In the genomic region with DNA sequence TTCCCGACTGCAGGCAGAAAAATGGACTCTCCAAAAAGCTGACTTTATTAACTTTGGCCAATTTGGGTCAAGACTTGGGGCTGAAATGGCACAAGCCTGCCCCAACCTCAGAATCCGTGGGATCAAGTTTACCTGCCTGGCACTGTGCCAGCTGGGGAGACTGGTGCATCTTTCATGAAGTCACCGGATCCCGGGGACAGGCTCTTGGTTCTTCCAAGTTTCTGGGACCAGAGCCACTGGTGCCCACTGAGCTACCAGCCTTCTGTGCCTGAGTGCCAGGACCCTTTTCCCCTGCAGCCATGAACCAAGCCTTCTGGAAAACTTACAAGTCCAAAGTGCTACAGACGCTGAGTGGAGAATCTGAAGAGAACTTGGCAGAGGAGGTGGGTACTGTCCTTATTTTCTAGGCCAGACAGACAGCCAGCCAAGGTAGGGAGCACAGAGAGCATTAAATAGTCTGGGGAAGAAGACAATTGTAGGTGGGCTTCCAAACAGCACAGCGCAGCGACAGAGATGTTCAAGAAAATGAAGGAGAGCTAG, we compare ENCODE assay signal across 9 mouse cellular contexts. TPM values are rescaled to one million over a fixed set of nuclear protein-coding genes. Genes with fewer than 3 reads are reported as not detected.
DNase-seq lines count a peak whose midpoint lies in the region; ATAC-seq and TF ChIP-seq lines count a peak whose summit lies in the region.
"Had no signal": no experiment of that assay in that cellular context is flagged by ENCODE, and none has a peak within 500 bp of the region (broad histone marks: within the 10 kb centered on the region; RNA-seq: fewer than 3 reads in every experiment).

Gene Gm30191, plus strand, starts transcription at position 217 of the 540 bp plus-strand sequence.

- no peak for TF ChIP-seq CTCF in lung, adult 2 months (IDR thresholded peaks at IDR 0.05; ENCODE audit: insufficient read depth, low read length)

- peaks cover 30% of the 10 kb centered on the region; the same call in 1 of the 2 replicates for H3K4me1 ChIP-seq in kidney, embryonic 14.5 days (ENCODE audit: control insufficient read depth, insufficient read depth, low read length)
- H3K4me1 ChIP-seq in embryonic facial prominence, embryonic 13.5 days, result peaks cover 47% of the 10 kb centered on the region
- peaks cover 33% of the 10 kb centered on the region for H3K4me1 ChIP-seq in hindbrain, embryonic 16.5 days (ENCODE audit: control insufficient read depth, insufficient read depth, low read depth, low read length)
- peaks cover 50% of the 10 kb centered on the region for H3K4me1 ChIP-seq in midbrain, embryonic 15.5 days
- H3K4me1 ChIP-seq in lung, adult 2 months (ENCODE audit: control insufficient read depth, insufficient read depth, low read length), result peaks cover 14% of the 10 kb centered on the region

- ATAC-seq in kidney, embryonic 14.5 days (ENCODE audit: low FRiP score, low TSS enrichment), result no peak
- ATAC-seq in embryonic facial prominence, embryonic 13.5 days (ENCODE audit: insufficient number of reproducible peaks, insufficient read depth, low FRiP score, low TSS enrichment, low read depth), result no peak
- ATAC-seq in hindbrain, embryonic 16.5 days, result no peak
- ATAC-seq in midbrain, embryonic 15.5 days (replicated peaks), result no peak

- no peak for DNase-seq in kidney, postnatal 10 days
- DNase-seq in right cerebral cortex, postnatal 14 days, result no peak
- no peak for DNase-seq in layer of hippocampus, adult 9-10 months (ENCODE audit: low spot score)
- DNase-seq in lung, adult 2 months, result no peak

- peaks cover 28% of the 10 kb centered on the region for H3K27me3 ChIP-seq in kidney, embryonic 14.5 days (ENCODE audit: control insufficient read depth, insufficient read depth, low read length)
- H3K27me3 ChIP-seq in embryonic facial prominence, embryonic 13.5 days, result peaks cover 57% of the 10 kb centered on the region
- peaks cover 11% of the 10 kb centered on the region; the same call in 1 of the 2 replicates for H3K27me3 ChIP-seq in hindbrain, embryonic 16.5 days (replicated peaks; ENCODE audit: control insufficient read depth, insufficient read depth, low read length)
- peaks cover 41% of the 10 kb centered on the region for H3K27me3 ChIP-seq in midbrain, embryonic 15.5 days (replicated peaks)

- peak within 1 kb of the TSS; percentile 84; the same call in 1 of the 2 replicates for H3K9ac ChIP-seq in kidney, embryonic 14.5 days (ENCODE audit: low read depth, low read length)
- peak within 1 kb of the TSS; percentile 61 for H3K9ac ChIP-seq in embryonic facial prominence, embryonic 13.5 days
- peak within 1 kb of the TSS; percentile 81 for H3K9ac ChIP-seq in hindbrain, embryonic 16.5 days (ENCODE audit: low read depth, low read length)
- no peak within 1 kb of the TSS; the same call in 1 of the 2 replicates for H3K9ac ChIP-seq in midbrain, embryonic 15.5 days

- TF ChIP-seq POLR2A in lung, adult 2 months (IDR thresholded peaks at IDR 0.05; ENCODE audit: borderline replicate concordance, extremely low read depth, low read depth, low read length), result no peak

- H3K4me3 ChIP-seq in kidney, embryonic 14.5 days (ENCODE audit: low read length), result peak within 1 kb of the TSS; percentile 89; the same call in 1 of the 2 replicates
- peak within 1 kb of the TSS; percentile 77 for H3K4me3 ChIP-seq in embryonic facial prominence, embryonic 13.5 days
- H3K4me3 ChIP-seq in hindbrain, embryonic 16.5 days (ENCODE audit: low read length), result peak within 1 kb of the TSS; percentile 79
- H3K4me3 ChIP-seq in midbrain, embryonic 15.5 days, result peak within 1 kb of the TSS; percentile 71
- H3K4me3 ChIP-seq in lung, adult 2 months (replicated peaks; ENCODE audit: extremely low read depth, low read depth, low read length), result no peak within 1 kb of the TSS

- H3K4me2 ChIP-seq in kidney, embryonic 14.5 days (replicated peaks; ENCODE audit: low read depth, low read length), result peak within 1 kb of the TSS; percentile 91
- peak within 1 kb of the TSS; percentile 90 for H3K4me2 ChIP-seq in embryonic facial prominence, embryonic 13.5 days
- peak within 1 kb of the TSS; percentile 91 for H3K4me2 ChIP-seq in hindbrain, embryonic 16.5 days (ENCODE audit: low read length)
- H3K4me2 ChIP-seq in midbrain, embryonic 15.5 days, result peak within 1 kb of the TSS; percentile 92

- H3K36me3 ChIP-seq in kidney, embryonic 14.5 days (ENCODE audit: control insufficient read depth, insufficient read depth, low read length), result 0 out of 2 replicates have a peak, but pooled peaks cover 2% of the 10 kb centered on the region
- H3K36me3 ChIP-seq in embryonic facial prominence, embryonic 13.5 days, result peaks cover 6% of the 10 kb centered on the region; the same call in 1 of the 2 replicates
- H3K36me3 ChIP-seq in hindbrain, embryonic 16.5 days (ENCODE audit: control insufficient read depth, insufficient read depth, low read length), result no peaks in the 10 kb centered on the region
- no peaks in the 10 kb centered on the region for H3K36me3 ChIP-seq in midbrain, embryonic 15.5 days (replicated peaks)

- H3K27ac ChIP-seq in kidney, embryonic 14.5 days (ENCODE audit: low read depth, low read length), result no peak within 1 kb of the TSS
- no peak within 1 kb of the TSS; the same call in 1 of the 2 replicates for H3K27ac ChIP-seq in embryonic facial prominence, embryonic 13.5 days
- 0 out of 2 replicates have a peak within 1 kb of the TSS, but pooled peaks have one; percentile 23 for H3K27ac ChIP-seq in hindbrain, embryonic 16.5 days (ENCODE audit: low read depth, low read length)
- peak within 1 kb of the TSS; percentile 27; the same call in 1 of the 2 replicates for H3K27ac ChIP-seq in midbrain, embryonic 15.5 days

- WGBS in kidney, embryonic 14.5 days, result 82% methylated on average over 7 of the region's 7 CpGs
- WGBS in embryonic facial prominence, embryonic 13.5 days, result 69% methylated on average over 7 of the region's 7 CpGs
- 64% methylated on average over 7 of the region's 7 CpGs for WGBS in hindbrain, embryonic 16.5 days
- WGBS in midbrain, embryonic 15.5 days, result 68% methylated on average over 7 of the region's 7 CpGs
- WGBS in lung, adult 2 months, result 68% methylated on average over 7 of the region's 7 CpGs

- no peaks in the 10 kb centered on the region for H3K9me3 ChIP-seq in kidney, embryonic 14.5 days (ENCODE audit: control insufficient read depth, low read length)
- no peaks in the 10 kb centered on the region for H3K9me3 ChIP-seq in embryonic facial prominence, embryonic 13.5 days
- H3K9me3 ChIP-seq in hindbrain, embryonic 16.5 days (ENCODE audit: control insufficient read depth, low read length), result no peaks in the 10 kb centered on the region
- no peaks in the 10 kb centered on the region for H3K9me3 ChIP-seq in midbrain, embryonic 15.5 days

RNA-seq across cellular contexts. Expression of gene Gm30191, which starts in this region (rescaled TPM):
- polyA plus RNA-seq in kidney, embryonic 14.5 days (2014; fragmentation: Nextera tagmentation; extraction: Ambion mirVana), result not detected in 2 replicates
- not detected in 2 replicates for polyA plus RNA-seq in embryonic facial prominence, embryonic 13.5 days (2015; fragmentation: Nextera tagmentation; extraction: Ambion mirVana)
- 0.94 and 1.1 TPM in 2 replicates for polyA plus RNA-seq in hindbrain, embryonic 16.5 days (2015; fragmentation: Nextera tagmentation; extraction: Ambion mirVana)
- not detected in 2 replicates for polyA plus RNA-seq in midbrain, embryonic 15.5 days (2015; fragmentation: Nextera tagmentation; extraction: Ambion mirVana)
- polyA plus RNA-seq in lung, adult 2 months (2012; rRNA removed), result not detected in 2 replicates
- polyA plus RNA-seq: gonadal fat pad, adult 2 months had no signal

Comparison
In these comparisons a context has a peak if more than half of its experiments do, and no peak if none do; other contexts are left out.
1. H3K27ac ChIP-seq: peak in hindbrain, embryonic 16.5 days (single experiment) and midbrain, embryonic 15.5 days (single experiment); none in kidney, embryonic 14.5 days (single experiment) and embryonic facial prominence, embryonic 13.5 days (single experiment).
2. Peak in every context shown above with its lines, with median percentiles within 50 percentile points of each other: H3K4me2 ChIP-seq.